Mouse (Mus musculus): ENCODE data around the gene Zfp385a. TPM values are rescaled to one million over a fixed set of nuclear protein-coding genes. Genes with fewer than 3 reads are reported as not detected.

Zfp385a gene
- total RNA-seq, 2 experiments from 2014 or later, result 40.8 to 42.2 TPM

- Histone ChIP-seq H3K4me3 (no peak overlapping the region), H3K27ac (no peak overlapping the region)
- no peak for DNase-seq (ENCODE audit: low spot score in 2 of 2)
- no peak for TF ChIP-seq CTCF (conservative IDR thresholded peaks at IDR 0.05)
Measured at GRCm38 (mm10) chr15:103359122-103359510, 19.2 kb upstream of the Zfp385a start.

DNA sequence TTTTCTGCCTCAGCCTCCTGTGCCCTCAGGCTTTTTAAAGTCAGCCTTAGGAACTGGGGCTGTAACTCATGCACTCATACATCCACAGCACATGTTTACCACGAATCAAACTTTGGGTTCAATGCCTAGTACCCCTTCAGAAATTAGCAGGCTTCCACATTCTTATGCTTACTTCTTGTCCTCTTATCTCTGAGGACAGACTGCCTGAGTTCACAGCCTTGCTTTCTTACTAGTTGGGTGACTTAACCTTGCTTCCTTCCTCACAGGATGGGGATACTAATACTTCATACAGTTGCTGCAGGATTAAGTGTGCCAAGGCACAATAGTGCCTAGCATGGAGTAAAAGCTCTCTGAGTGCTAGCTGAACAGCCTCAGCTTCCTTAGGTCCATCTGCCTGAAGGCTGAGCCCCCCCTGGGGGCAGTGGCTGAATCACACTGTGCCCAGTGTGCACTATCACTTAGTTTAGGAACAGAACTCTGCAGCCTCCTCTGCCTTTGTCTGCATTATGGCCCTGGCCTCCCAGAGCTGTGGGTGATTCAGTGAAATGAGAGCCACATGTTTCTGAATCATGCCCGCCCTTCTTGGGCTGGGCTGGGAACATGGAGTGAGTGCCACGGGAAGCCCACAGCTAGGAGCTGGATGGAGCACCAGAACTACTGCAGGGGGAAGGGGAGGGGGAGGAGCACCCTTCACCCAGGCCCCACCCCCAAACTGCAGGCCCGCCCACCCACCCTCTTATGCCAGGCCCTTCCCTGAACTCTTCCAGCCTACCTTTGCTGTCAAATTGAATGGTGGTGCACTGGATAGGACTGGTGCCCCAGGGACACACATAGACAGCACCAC lies 18.6 kb upstream of the Zfp385a start:
- Histone ChIP-seq H3K4me3 (no peak overlapping the region), H3K27ac (no peak overlapping the region)
- no peak for TF ChIP-seq CTCF (conservative IDR thresholded peaks at IDR 0.05)
- DNase-seq (ENCODE audit: low spot score in 2 of 2), result no peak

DNA sequence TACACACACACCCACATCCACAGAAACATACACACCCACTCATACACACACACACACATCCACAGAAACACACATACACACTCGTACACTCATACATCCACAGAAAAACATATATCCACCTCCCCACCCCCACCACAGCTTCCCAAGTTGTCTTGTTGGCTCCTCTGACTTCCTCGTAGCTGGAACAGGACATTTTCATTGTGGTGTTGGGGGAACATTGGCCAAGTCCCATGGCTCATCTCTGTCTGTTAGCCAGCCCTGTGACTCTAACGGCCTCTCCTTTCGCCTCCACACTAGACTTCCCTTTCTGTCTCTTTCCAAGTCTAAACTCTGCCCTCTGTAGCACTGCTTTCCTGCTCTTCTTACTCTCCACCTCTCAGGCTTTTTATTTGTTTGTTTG lies 17.9 kb upstream of the Zfp385a start:
- H3K4me3 ChIP-seq, result no peak overlapping the region
- no peak for TF ChIP-seq CTCF (conservative IDR thresholded peaks at IDR 0.05)
- DNase-seq (ENCODE audit: low spot score in 2 of 2), result no peak
- no peak overlapping the region for H3K27ac ChIP-seq

DNA sequence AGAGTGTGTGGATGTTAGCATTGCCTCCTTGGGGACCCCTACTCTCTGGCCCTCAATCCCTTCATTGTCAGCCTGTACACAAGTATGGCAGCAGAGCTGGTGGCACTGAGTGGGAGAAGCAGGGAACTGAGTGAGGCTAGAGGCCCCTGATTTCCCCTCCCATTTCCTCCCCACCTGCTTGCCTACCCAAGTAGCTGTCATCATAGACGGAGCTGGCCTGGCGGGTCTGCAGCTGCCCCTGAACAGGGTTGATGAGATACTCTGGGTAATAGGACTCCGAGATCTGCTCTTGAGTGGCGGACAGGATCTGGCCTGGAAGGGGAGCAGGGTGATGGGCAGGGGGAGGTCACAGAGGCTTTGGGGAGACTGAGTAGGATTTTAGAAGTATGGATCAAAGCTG lies 16.2 kb upstream of the Zfp385a start:
- Histone ChIP-seq H3K4me3 (no peak overlapping the region), H3K27ac (no peak overlapping the region)
- no peak for TF ChIP-seq CTCF (conservative IDR thresholded peaks at IDR 0.05)
- no peak for DNase-seq (ENCODE audit: low spot score in 2 of 2)

GRCm38 (mm10) chr15:103355420-103355819 lies 15.5 kb upstream of the Zfp385a start:
- H3K27ac ChIP-seq, result no peak overlapping the region
- no peak for DNase-seq (ENCODE audit: low spot score in 2 of 2)
- no peak overlapping the region for H3K4me3 ChIP-seq
- no peak for TF ChIP-seq CTCF (conservative IDR thresholded peaks at IDR 0.05)

DNA sequence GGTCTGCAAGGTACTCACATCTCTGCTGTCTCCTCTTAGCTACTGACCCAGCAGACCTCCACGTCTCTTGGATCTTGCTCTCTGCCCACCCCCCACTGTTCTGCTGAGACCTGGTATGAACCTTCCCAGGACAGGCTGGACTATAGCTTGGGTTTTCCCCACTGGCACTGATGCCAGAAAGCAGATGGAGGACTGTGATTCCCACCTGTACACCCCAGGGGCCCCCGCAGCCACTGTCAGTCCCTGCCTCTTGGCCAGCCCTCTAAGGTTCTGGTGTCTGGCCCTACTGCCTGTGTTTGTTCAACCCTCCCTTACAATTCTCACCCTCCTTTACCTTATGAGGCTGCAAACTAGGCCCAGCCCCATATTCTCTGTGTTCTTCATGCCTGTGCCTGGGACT lies 14.8 kb upstream of the Zfp385a start:
- Histone ChIP-seq H3K27ac (no peak overlapping the region), H3K4me3 (no peak overlapping the region)
- no peak for TF ChIP-seq CTCF (conservative IDR thresholded peaks at IDR 0.05)
- DNase-seq (ENCODE audit: low spot score in 2 of 2), result no peak

DNA sequence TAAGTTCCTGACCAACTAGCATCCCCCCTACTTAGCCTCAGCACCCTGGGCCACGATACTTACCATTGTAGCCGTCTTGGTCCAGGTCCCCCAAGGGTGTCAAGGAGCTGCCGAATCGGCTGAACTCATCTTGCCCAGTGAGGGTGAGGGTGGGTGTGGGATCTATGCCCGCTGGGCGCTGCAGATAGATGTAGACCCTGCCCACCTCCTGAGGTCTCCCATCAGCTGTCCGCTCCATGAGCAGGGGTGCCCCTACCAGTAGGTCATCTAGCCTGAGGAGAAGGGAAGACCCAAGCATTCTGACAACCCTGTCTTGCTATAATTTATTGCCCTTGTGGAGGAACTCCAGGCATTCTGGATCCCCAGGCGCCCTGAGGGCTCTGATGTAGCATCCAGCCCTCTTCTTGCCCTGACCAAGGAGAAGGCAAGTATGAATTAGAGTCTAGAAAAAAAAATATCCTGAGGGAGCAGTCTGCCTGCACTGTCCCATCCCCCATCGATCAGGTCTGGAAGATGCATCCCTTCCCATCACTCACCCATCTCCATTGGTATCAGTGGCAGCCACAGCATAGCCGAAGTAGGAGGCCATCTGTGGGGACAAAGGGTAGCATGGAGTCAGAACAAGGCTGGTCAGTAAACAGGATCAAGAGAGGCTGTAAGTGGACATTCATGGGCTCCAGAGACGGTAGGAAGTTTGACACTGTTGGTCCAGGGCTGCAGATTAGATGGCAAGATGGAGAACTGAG lies 13.8 kb upstream of the Zfp385a start:
- no peak for DNase-seq (ENCODE audit: low spot score in 2 of 2)
- no peak overlapping the region for H3K27ac ChIP-seq
- no peak for TF ChIP-seq CTCF (conservative IDR thresholded peaks at IDR 0.05)
- no peak overlapping the region for H3K4me3 ChIP-seq

DNA sequence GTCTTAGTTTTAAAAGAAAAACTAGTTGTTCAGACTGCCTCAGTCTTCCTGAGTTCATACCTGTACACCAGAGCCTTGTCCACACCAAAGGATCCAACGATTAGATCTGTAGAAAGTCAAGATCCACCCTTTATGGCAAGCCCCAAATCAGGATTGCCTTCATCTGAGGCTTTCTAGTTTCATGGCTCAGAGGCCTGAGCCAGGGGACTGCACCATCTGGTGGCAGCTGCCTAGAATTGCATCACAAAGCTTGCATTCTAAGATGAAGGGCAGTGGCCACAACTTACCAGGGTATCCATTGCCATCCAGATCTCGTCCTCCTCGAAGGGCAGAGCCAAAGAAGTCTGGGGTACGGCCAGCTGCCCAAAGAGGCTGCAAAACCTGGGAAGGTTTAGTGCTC lies 13.0 kb upstream of the Zfp385a start:
- DNase-seq (ENCODE audit: low spot score in 2 of 2), result peak in 1 of 2 experiments; percentile 57
- TF ChIP-seq CTCF (conservative IDR thresholded peaks at IDR 0.05), result peak; percentile 98

GRCm38 (mm10) chr15:103347275-103347684 lies 7.4 kb upstream of the Zfp385a start:
- Histone ChIP-seq H3K27ac (no peak overlapping the region), H3K4me3 (no peak overlapping the region)
- peak in 1 of 2 experiments; percentile 56 for DNase-seq (ENCODE audit: low spot score in 2 of 2)
- TF ChIP-seq CTCF (conservative IDR thresholded peaks at IDR 0.05), result peak; percentile 64

More for the DNA sequence above, 13.0 kb upstream of the Zfp385a start:
- Histone ChIP-seq H3K27ac (no peak overlapping the region), H3K4me3 (no peak overlapping the region)

DNA sequence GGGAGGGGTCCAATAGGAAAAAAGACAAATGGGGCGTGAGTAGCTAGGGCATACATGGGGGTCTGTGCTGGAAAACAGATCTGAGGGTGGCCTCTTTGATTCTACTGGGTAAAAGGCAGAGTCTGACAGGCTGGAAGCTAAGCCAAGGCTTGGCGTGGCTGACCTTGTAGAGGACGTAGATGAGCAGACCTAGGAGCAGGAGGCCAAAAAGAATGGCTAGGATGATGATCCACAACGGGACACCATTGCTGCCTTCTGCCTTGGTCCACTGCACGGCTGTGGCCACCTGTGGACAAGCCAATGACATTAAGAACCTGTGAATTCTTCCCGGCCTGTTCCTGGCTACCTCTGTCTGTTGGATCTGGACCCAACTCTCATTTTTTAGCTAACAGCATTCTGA lies 5.9 kb upstream of the Zfp385a start:
- H3K27ac ChIP-seq, result no peak overlapping the region
- H3K4me3 ChIP-seq, result no peak overlapping the region
- no peak for DNase-seq (ENCODE audit: low spot score in 2 of 2)
- no peak for TF ChIP-seq CTCF (conservative IDR thresholded peaks at IDR 0.05)

GRCm38 (mm10) chr15:103343556-103343955 lies 3.7 kb upstream of the Zfp385a start:
- Histone ChIP-seq H3K4me3 (no peak overlapping the region), H3K27ac (no peak overlapping the region)
- peak; percentile 31 for TF ChIP-seq CTCF (conservative IDR thresholded peaks at IDR 0.05)
- no peak for DNase-seq (ENCODE audit: low spot score in 2 of 2)

- Histone ChIP-seq H3K4me3 (no peak overlapping the region), H3K27ac (no peak overlapping the region)
- no peak for TF ChIP-seq CTCF (conservative IDR thresholded peaks at IDR 0.05)
- DNase-seq (ENCODE audit: low spot score in 2 of 2), result no peak
Measured at GRCm38 (mm10) chr15:103343008-103343407, 3.1 kb upstream of the Zfp385a start.

- H3K4me3 ChIP-seq, result no peak overlapping the region
- H3K27ac ChIP-seq, result no peak overlapping the region
- DNase-seq (ENCODE audit: low spot score in 2 of 2), result peak; percentile 81 to 89
- TF ChIP-seq CTCF (conservative IDR thresholded peaks at IDR 0.05), result peak; percentile 90
Measured at GRCm38 (mm10) chr15:103342415-103342814, 2.5 kb upstream of the Zfp385a start.
